Mouse (Mus musculus) forebrain, postnatal 0 days (tissue): ENCODE data around the gene Msi2. TPM values are rescaled to one million over a fixed set of nuclear protein-coding genes. Genes with fewer than 3 reads are reported as not detected.

Source experiments
- ATAC-seq: fragments of 200-750 bp; cut with Nextera tagmentation; 2 replicates; pipeline ENCODE4 v1.8.0; 2017; ENCODE audit warnings: mild to moderate bottlenecking, moderate library complexity
- DNase-seq: peaks from one replicate; pipeline ENCODE4 v3.0.0-alpha.2; 2015
- H3K27ac ChIP-seq: fragments of 300-500 bp; sonication (generic); 2 replicates; pipeline ENCODE4 v1.5.1; 2014; ENCODE audit warnings: low read depth, mild to moderate bottlenecking, antibody characterized with exemption, low read length, moderate library complexity, mixed read lengths
- H3K27me3 ChIP-seq: fragments of 300-500 bp; sonication (generic); 2 replicates; pipeline ENCODE4 v1.6.1; 2014; ENCODE audit warnings: mild to moderate bottlenecking, low read length, mixed read lengths; ENCODE audit not compliant: insufficient read depth
- H3K36me3 ChIP-seq: fragments of 300-500 bp; sonication (generic); 2 replicates; pipeline ENCODE4 v1.6.1; 2014; ENCODE audit warnings: mild to moderate bottlenecking, moderate library complexity; ENCODE audit not compliant: insufficient read depth
- H3K4me1 ChIP-seq: fragments of 300-500 bp; sonication (generic); 2 replicates; pipeline ENCODE4 v1.6.1; 2014; ENCODE audit warnings: antibody characterized with exemption; ENCODE audit not compliant: insufficient read depth
- H3K4me2 ChIP-seq: fragments of 300-500 bp; sonication (generic); 2 replicates; pipeline ENCODE4 v1.6.1; 2014; ENCODE audit warnings: low read depth, mild to moderate bottlenecking, moderate library complexity
- H3K4me3 ChIP-seq: fragments of 300-500 bp; sonication (generic); 2 replicates; pipeline ENCODE4 v1.5.1; 2014; ENCODE audit warnings: low read depth, low read length, mixed read lengths
- H3K9ac ChIP-seq: fragments of 300-500 bp; sonication (generic); 2 replicates; pipeline ENCODE4 v1.6.1; 2014; ENCODE audit warnings: mild to moderate bottlenecking
- H3K9me3 ChIP-seq: fragments of 300-500 bp; sonication (generic); 2 replicates; pipeline ENCODE4 v1.6.1; 2016; ENCODE audit warnings: low read length
- CTCF ChIP-seq: sonication (generic); IDR thresholded peaks from 2 replicates; pipeline ENCODE4 v1.5.1; 2016; ENCODE audit warnings: antibody characterized with exemption, control low read depth, low read depth
- WGBS: fragments of 180-500 bp; shearing (Covaris S2); extraction: QIAGEN DNeasy Blood & Tissue Kit; methylation state at CpG from one replicate; pipeline ENCODE4 v1.1.7; 2014; 5-methylcytosine and 5-hydroxymethylcytosine counted together
- polyA plus RNA-seq: library from polyadenylated mRNA; unstranded; fragments of >200 nt; fragmentation: Nextera tagmentation; extraction: Ambion mirVana; gene quantifications from 2 replicates; pipeline ENCODE4 v1.2.1, GENCODE M21; 2015
- total RNA-seq: library from RNA; depleted of rRNA; stranded (reverse); fragments of >200 nt; gene quantifications from 2 replicates; pipeline ENCODE4 v1.2.3, GENCODE M21; 2014

Gene Msi2
- total and polyA plus RNA-seq, 2 experiments from 2014 or later, result 18.5 to 107 TPM

- H3K4me2 ChIP-seq, result no peak overlapping the region
- ATAC-seq (no peak), DNase-seq (no peak)
- WGBS, result 93% methylated on average over 5 of the region's 5 CpGs
- no peak for TF ChIP-seq CTCF
- no peak overlapping the region for H3K27ac ChIP-seq
- no peaks in the 10 kb centered on the region for H3K4me1 ChIP-seq
- H3K9me3 ChIP-seq, result no peaks in the 10 kb centered on the region
- H3K9ac ChIP-seq, result no peak overlapping the region
- no peaks in the 10 kb centered on the region for H3K36me3 ChIP-seq
- no peaks in the 10 kb centered on the region for H3K27me3 ChIP-seq
- no peak overlapping the region for H3K4me3 ChIP-seq
Measured at GRCm38 (mm10) chr11:88315393-88315792, 402.9 kb downstream of the Msi2 start.

GRCm38 (mm10) chr11:88314471-88314870 is 403.8 kb downstream of the Msi2 start:
- ATAC-seq (no peak), DNase-seq (no peak)
- no peaks in the 10 kb centered on the region for H3K4me1 ChIP-seq
- WGBS, result 64% methylated on average over 6 of the region's 6 CpGs
- no peak overlapping the region for H3K4me2 ChIP-seq
- H3K4me3 ChIP-seq, result no peak overlapping the region
- H3K9ac ChIP-seq, result no peak overlapping the region
- H3K9me3 ChIP-seq, result no peaks in the 10 kb centered on the region
- TF ChIP-seq CTCF, result no peak
- no peak overlapping the region for H3K27ac ChIP-seq
- H3K27me3 ChIP-seq, result no peaks in the 10 kb centered on the region
- H3K36me3 ChIP-seq, result no peaks in the 10 kb centered on the region

- 52% methylated on average over 8 of the region's 8 CpGs for WGBS
- Histone ChIP-seq H3K9me3 (no peaks in the 10 kb centered on the region), H3K4me2 (no peak overlapping the region), H3K27ac (no peak overlapping the region), H3K4me1 (no peaks in the 10 kb centered on the region), H3K27me3 (no peaks in the 10 kb centered on the region), H3K9ac (no peak overlapping the region), H3K4me3 (no peak overlapping the region), H3K36me3 (no peaks in the 10 kb centered on the region)
- no peak for DNase-seq
- ATAC-seq, result no peak
- no peak for TF ChIP-seq CTCF
Measured at GRCm38 (mm10) chr11:88313512-88313911, 404.8 kb downstream of the Msi2 start.

- H3K27me3 ChIP-seq, result no peaks in the 10 kb centered on the region
- 60% methylated on average over 7 of the region's 7 CpGs for WGBS
- H3K4me1 ChIP-seq, result no peaks in the 10 kb centered on the region
- DNase-seq (no peak), ATAC-seq (no peak)
- no peak overlapping the region for H3K9ac ChIP-seq
- no peaks in the 10 kb centered on the region for H3K9me3 ChIP-seq
- no peaks in the 10 kb centered on the region for H3K36me3 ChIP-seq
- no peak overlapping the region for H3K4me3 ChIP-seq
- H3K4me2 ChIP-seq, result no peak overlapping the region
- no peak overlapping the region for H3K27ac ChIP-seq
- no peak for TF ChIP-seq CTCF
Measured at GRCm38 (mm10) chr11:88311606-88312005, 406.7 kb downstream of the Msi2 start.

DNA sequence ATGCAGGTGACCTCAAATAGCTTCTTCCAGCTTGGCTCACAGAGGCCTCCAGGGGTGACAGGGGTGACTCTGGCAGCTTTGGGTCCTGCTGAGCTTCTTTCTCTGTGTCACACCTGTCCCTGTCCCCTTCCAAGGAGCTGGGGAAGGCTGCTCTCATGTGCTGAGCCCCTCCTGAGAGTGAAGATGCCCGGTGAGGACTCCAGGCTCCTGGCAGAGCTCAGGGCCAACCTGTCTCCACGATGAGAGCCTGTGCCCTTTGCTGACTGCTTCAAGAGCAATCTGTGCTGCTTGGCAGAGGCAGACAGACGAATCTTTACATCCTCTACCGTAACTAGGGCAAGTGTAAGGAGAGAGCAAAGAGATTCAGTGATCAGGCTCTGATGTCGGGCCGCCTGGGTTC is 407.5 kb downstream of the Msi2 start:
- ATAC-seq (no peak), DNase-seq (no peak)
- H3K9ac ChIP-seq, result no peak overlapping the region
- no peak overlapping the region for H3K4me2 ChIP-seq
- no peaks in the 10 kb centered on the region for H3K4me1 ChIP-seq
- no peaks in the 10 kb centered on the region for H3K36me3 ChIP-seq
- 59% methylated on average over 6 of the region's 6 CpGs for WGBS
- TF ChIP-seq CTCF, result no peak
- no peak overlapping the region for H3K27ac ChIP-seq
- no peaks in the 10 kb centered on the region for H3K27me3 ChIP-seq
- no peak overlapping the region for H3K4me3 ChIP-seq
- no peaks in the 10 kb centered on the region for H3K9me3 ChIP-seq

DNA sequence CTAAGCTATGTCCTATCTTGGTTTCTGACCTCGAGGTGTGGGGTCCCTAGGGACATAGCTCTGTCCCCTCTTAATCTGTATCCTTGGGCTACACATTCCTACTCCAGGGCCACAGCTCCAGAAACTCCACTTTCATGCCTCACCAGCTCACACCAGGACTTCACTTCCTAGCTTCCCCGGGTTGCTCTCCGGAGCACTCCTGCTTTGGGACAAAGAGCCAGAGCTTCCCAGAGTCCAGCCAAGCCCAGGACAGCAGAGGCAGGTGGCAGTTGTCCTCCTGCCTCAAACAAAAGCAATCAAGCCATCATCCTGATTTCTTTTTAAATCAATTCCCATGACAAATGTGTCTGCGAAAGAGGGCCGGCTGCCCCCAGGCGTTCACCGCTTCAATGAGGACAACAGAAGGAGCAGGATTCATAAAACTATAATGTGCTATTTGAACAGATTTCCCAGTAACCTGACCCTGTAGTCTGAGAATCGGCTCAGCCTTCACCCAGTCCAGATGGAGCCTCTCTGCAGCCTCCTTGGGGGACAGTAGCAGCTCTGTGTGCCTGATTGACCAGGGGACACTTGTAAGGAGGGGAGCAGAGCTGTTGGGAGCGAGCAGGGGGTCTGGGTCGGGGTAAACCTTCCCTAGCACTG is 409.1 kb downstream of the Msi2 start:
- ATAC-seq (no peak), DNase-seq (no peak)
- H3K9ac ChIP-seq, result no peak overlapping the region
- no peaks in the 10 kb centered on the region for H3K9me3 ChIP-seq
- H3K4me3 ChIP-seq, result no peak overlapping the region
- H3K4me1 ChIP-seq, result no peaks in the 10 kb centered on the region
- no peaks in the 10 kb centered on the region for H3K36me3 ChIP-seq
- WGBS, result 39% methylated on average over 10 of the region's 10 CpGs
- no peak overlapping the region for H3K27ac ChIP-seq
- no peak for TF ChIP-seq CTCF
- no peak overlapping the region for H3K4me2 ChIP-seq
- H3K27me3 ChIP-seq, result no peaks in the 10 kb centered on the region

GRCm38 (mm10) chr11:88307616-88308543 is 410.4 kb downstream of the Msi2 start:
- H3K4me3 ChIP-seq, result no peak overlapping the region
- ATAC-seq (no peak), DNase-seq (no peak)
- no peak overlapping the region for H3K27ac ChIP-seq
- WGBS, result 82% methylated on average over 14 of the region's 14 CpGs
- H3K27me3 ChIP-seq, result no peaks in the 10 kb centered on the region
- H3K36me3 ChIP-seq, result no peaks in the 10 kb centered on the region
- H3K9ac ChIP-seq, result no peak overlapping the region
- H3K4me1 ChIP-seq, result no peaks in the 10 kb centered on the region
- peak; percentile 39; the same call in 1 of the 2 replicates for TF ChIP-seq CTCF
- H3K9me3 ChIP-seq, result no peaks in the 10 kb centered on the region
- no peak overlapping the region for H3K4me2 ChIP-seq
